Mouse (Mus musculus) adrenal gland, postnatal 36 days (tissue): ENCODE data around the gene Olfr667. TPM values are rescaled to one million over a fixed set of nuclear protein-coding genes. Genes with fewer than 3 reads are reported as not detected.
"Not testable (repeated sequence)": the region's sequence is repeated elsewhere in the genome, so short reads cannot be mapped to it uniquely, and the experiment has no call there.

Source experiments
- DNase-seq, 2 experiments: peaks; one replicate each; pipeline ENCODE4 v3.0.0; 2021; ENCODE audit warnings: mixed read lengths in 1 of 2
- long read RNA-seq, 2 experiments: library from polyadenylated mRNA; stranded (forward); transcript quantifications; one replicate each; pipeline ENCODE4 v2.0.0; 2021; ENCODE audit warnings: borderline sequencing depth in 2 of 2
- total RNA-seq, 2 experiments: library from RNA; stranded (reverse); gene quantifications; 2 replicates each; pipeline ENCODE4 v1.2.3; 2021

Olfr667 gene
- total RNA-seq, result not detected
- long read RNA-seq, experiment 1, result 0 reads
- long read RNA-seq, experiment 2, result 0 reads

GRCm38 (mm10) chr7:104921382-104921781 is at the start of gene Olfr667:
Gene Olfr667 (minus strand): TSS chr7:104921482.
- DNase-seq, result no peak

GRCm38 (mm10) chr7:104962520-104962919 is 41.2 kb upstream of the Olfr667 start, which contains the start of gene Olfr670:
Gene Olfr670 (minus strand): TSS chr7:104962620.
- DNase-seq, result no peak

GRCm38 (mm10) chr7:104950234-104950633 is 29.0 kb upstream of the Olfr667 start:
- DNase-seq, result not testable (repeated sequence)

DNA sequence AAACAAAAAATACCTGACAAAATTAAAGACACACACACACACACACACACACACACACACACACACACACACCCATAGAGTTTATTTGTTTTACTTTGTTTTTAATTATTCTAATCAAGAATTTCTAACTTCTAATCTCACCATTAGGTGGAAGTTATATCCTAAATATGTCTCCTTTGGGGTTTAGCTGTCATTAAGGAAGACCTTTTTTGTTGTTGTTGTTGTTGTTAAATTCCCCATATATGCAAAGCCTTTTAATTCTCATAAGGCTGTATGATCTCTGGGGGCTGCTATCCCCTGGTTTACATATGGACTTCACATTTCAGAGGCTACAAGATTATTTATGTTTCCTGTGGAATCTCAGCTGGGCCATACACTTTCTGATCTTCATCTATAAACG is 12.7 kb upstream of the Olfr667 start, which contains the start of gene Olfr669:
Olfr669 (plus strand) TSS at position 301 of the 400 bp plus-strand sequence.
- DNase-seq, result no peak

DNA sequence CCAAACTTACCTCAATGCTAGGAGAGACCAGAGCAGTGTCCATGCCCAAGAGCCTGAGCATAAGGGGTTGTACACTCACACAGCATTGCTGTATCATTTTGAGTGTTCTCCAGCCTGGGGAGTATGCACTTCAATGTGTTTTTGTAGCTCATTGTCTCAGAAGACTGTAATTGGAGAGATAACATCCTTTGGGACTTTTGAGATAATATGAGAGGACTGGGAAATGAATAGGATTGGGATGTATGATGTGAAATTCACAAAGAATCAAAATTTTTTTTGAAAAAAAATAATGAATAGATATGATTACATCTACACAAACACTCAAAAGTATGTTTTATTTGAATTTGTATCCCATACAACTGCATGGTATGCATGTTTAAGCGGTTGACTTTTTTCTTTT is 6.7 kb upstream of the Olfr667 start, which contains the start of gene Olfr668:
Olfr668 (minus strand) TSS at position 101 of the 400 bp plus-strand sequence.
- no peak for DNase-seq

GRCm38 (mm10) chr7:104895852-104896251 is 25.4 kb downstream of the Olfr667 start, which contains the start of gene Olfr666:
Gene Olfr666 (minus strand): TSS chr7:104895952.
- DNase-seq, result no peak

GRCm38 (mm10) chr7:104877731-104878130 is 43.6 kb downstream of the Olfr667 start, which contains the start of gene Olfr665:
Gene Olfr665 (plus strand): TSS chr7:104878031.
- DNase-seq, result no peak

Other genes starting within 250 kb of the Olfr667 start
- gene Olfr661, start 235.0 kb downstream of the Olfr667 start, total RNA-seq, result not detected
- not detected for gene Usp17le, start 144.0 kb downstream of the Olfr667 start, total RNA-seq
- under 1 TPM in 1 of 2 experiments, not detected in 1; 0.20 TPM for gene Usp17lb, start 78.9 kb downstream of the Olfr667 start, total RNA-seq
- gene Usp17la, start 64.5 kb downstream of the Olfr667 start, total RNA-seq, result not detected
- not detected for gene Olfr665, start 43.5 kb downstream of the Olfr667 start, total RNA-seq
- not detected for gene Olfr666, start 25.5 kb downstream of the Olfr667 start, total RNA-seq
- gene Olfr668, start 6.6 kb upstream of the Olfr667 start, total RNA-seq, result not detected
- not detected for gene Olfr669, start 12.8 kb upstream of the Olfr667 start, total RNA-seq
- not detected for gene Olfr670, start 41.1 kb upstream of the Olfr667 start, total RNA-seq
- not detected for gene Olfr671, start 57.6 kb upstream of the Olfr667 start, total RNA-seq
- not detected for gene Olfr672, start 80.5 kb upstream of the Olfr667 start, total RNA-seq
- not detected for gene Olfr675, start 107.0 kb upstream of the Olfr667 start, total RNA-seq
- gene Olfr676, start 111.2 kb upstream of the Olfr667 start, total RNA-seq, result not detected
- gene Olfr677, start 129.9 kb upstream of the Olfr667 start, total RNA-seq, result not detected
- gene Olfr678, start 143.0 kb upstream of the Olfr667 start, total RNA-seq, result not detected
- not detected for gene Olfr679, start 159.7 kb upstream of the Olfr667 start, total RNA-seq
- gene Olfr680-ps1, start 171.3 kb upstream of the Olfr667 start, total RNA-seq, result not detected
- not detected for gene Olfr681, start 195.4 kb upstream of the Olfr667 start, total RNA-seq
- gene Olfr683, start 225.5 kb upstream of the Olfr667 start, total RNA-seq, result not detected
- gene Olfr684, start 242.2 kb upstream of the Olfr667 start, total RNA-seq, result not detected